Mouse (Mus musculus) embryonic fibroblast, embryonic 13.5 days (primary cell): ENCODE data around the gene Gm14226. TPM values are rescaled to one million over a fixed set of nuclear protein-coding genes. Genes with fewer than 3 reads are reported as not detected.
"Not testable (repeated sequence)": the region's sequence is repeated elsewhere in the genome, so short reads cannot be mapped to it uniquely, and the experiment has no call there.

Experiments used
- H3K27ac ChIP-seq: 2 replicates; pipeline ENCODE4 v1.5.1; 2012; ENCODE audit warnings: low read length, control low read depth, inconsistent platforms; ENCODE audit not compliant: insufficient read depth
- H3K4me1 ChIP-seq: 2 replicates; pipeline ENCODE4 v1.6.1; 2011; ENCODE audit warnings: low read length; ENCODE audit not compliant: control insufficient read depth, insufficient read depth
- H3K4me3 ChIP-seq: 2 replicates; pipeline ENCODE4 v1.5.1; 2011; ENCODE audit warnings: mild to moderate bottlenecking, control low read depth, low read length; ENCODE audit not compliant: insufficient read depth
- CTCF ChIP-seq: IDR thresholded peaks from 2 replicates; pipeline ENCODE4 v1.5.1; 2011; ENCODE audit warnings: mild to moderate bottlenecking, control low read depth, low read length, moderate library complexity, borderline replicate concordance; ENCODE audit not compliant: insufficient read depth
- POLR2A ChIP-seq: IDR thresholded peaks from 2 replicates; pipeline ENCODE4 v1.6.1; 2011; ENCODE audit warnings: low read depth, mild to moderate bottlenecking, control low read depth, low read length, moderate library complexity
- polyA plus RNA-seq: library from polyadenylated mRNA; stranded (reverse); fragments of >200 nt; gene quantifications from 2 replicates; pipeline ENCODE4 v1.2.4, GENCODE M21; 2011; ENCODE audit warnings: low read depth; ENCODE audit not compliant: missing spikeins, insufficient read length

Gene Gm14226
- polyA plus RNA-seq, 1 experiment, result 0.21 TPM

- TF ChIP-seq POLR2A (peak; percentile 71), CTCF (no peak)
- Histone ChIP-seq H3K4me3 (peak overlapping the region; percentile 37), H3K27ac (peak overlapping the region; percentile 37), H3K4me1 (no peaks in the 10 kb centered on the region)
Observed at GRCm38 (mm10) chr2:155018762-155019641, 936 bp downstream of the Gm14226 start.

- TF ChIP-seq CTCF (no peak), POLR2A (0 out of 2 replicates have a peak, but pooled peaks have one; percentile 24)
- Histone ChIP-seq H3K4me3 (peak overlapping the region; percentile 37), H3K4me1 (no peaks in the 10 kb centered on the region), H3K27ac (peak overlapping the region; percentile 37)
Observed at GRCm38 (mm10) chr2:155019673-155020072, 1.6 kb downstream of the Gm14226 start.

- not testable (repeated sequence) for H3K4me3 ChIP-seq, H3K27ac ChIP-seq, H3K4me1 ChIP-seq
Observed at GRCm38 (mm10) chr2:155020247-155020826, 2.3 kb downstream of the Gm14226 start.

- H3K27ac ChIP-seq, result no peak overlapping the region
- TF ChIP-seq CTCF (no peak), POLR2A (no peak)
- peaks cover 2% of the 10 kb centered on the region; the same call in 1 of the 2 replicates for H3K4me1 ChIP-seq
- H3K4me3 ChIP-seq, result no peak overlapping the region
Observed at GRCm38 (mm10) chr2:155030831-155031230, 12.8 kb downstream of the Gm14226 start.

GRCm38 (mm10) chr2:155032938-155033710, 15.1 kb downstream of the Gm14226 start:
- TF ChIP-seq CTCF (no peak), POLR2A (no peak)
- no peak overlapping the region for H3K27ac ChIP-seq
- H3K4me3 ChIP-seq, result no peak overlapping the region
- H3K4me1 ChIP-seq, result peaks cover 2% of the 10 kb centered on the region; the same call in 1 of the 2 replicates

GRCm38 (mm10) chr2:155039956-155040355, 21.9 kb downstream of the Gm14226 start:
- TF ChIP-seq POLR2A (no peak), CTCF (no peak)

GRCm38 (mm10) chr2:155044542-155044941, 26.5 kb downstream of the Gm14226 start:
- H3K4me3 ChIP-seq, result no peak overlapping the region
- H3K27ac ChIP-seq, result no peak overlapping the region
- TF ChIP-seq POLR2A (no peak), CTCF (no peak)
- no peaks in the 10 kb centered on the region for H3K4me1 ChIP-seq

More at GRCm38 (mm10) chr2:155039956-155040355, 21.9 kb downstream of the Gm14226 start:
- Histone ChIP-seq H3K4me1 (no peaks in the 10 kb centered on the region), H3K27ac (no peak overlapping the region), H3K4me3 (no peak overlapping the region)

- 0 out of 2 replicates have a peak, but pooled peaks cover 2% of the 10 kb centered on the region for H3K4me1 ChIP-seq
- no peak overlapping the region for H3K27ac ChIP-seq
- no peak for TF ChIP-seq CTCF
- TF ChIP-seq POLR2A, result no peak
- no peak overlapping the region for H3K4me3 ChIP-seq
Observed at GRCm38 (mm10) chr2:155045075-155045474, 27.0 kb downstream of the Gm14226 start.

- TF ChIP-seq POLR2A (no peak), CTCF (no peak)
- Histone ChIP-seq H3K4me3 (no peak overlapping the region), H3K4me1 (0 out of 2 replicates have a peak, but pooled peaks cover 8% of the 10 kb centered on the region), H3K27ac (no peak overlapping the region)
Observed at GRCm38 (mm10) chr2:155046803-155047202, 28.7 kb downstream of the Gm14226 start.
